Mouse (Mus musculus): Measurements from ENCODE around the gene Rph3al. TPM values are rescaled to one million over a fixed set of nuclear protein-coding genes. Genes with fewer than 3 reads are reported as not detected.

Rph3al gene
- total RNA-seq, 2 experiments from 2014 or later: 3.1 to 3.8 TPM

DNA sequence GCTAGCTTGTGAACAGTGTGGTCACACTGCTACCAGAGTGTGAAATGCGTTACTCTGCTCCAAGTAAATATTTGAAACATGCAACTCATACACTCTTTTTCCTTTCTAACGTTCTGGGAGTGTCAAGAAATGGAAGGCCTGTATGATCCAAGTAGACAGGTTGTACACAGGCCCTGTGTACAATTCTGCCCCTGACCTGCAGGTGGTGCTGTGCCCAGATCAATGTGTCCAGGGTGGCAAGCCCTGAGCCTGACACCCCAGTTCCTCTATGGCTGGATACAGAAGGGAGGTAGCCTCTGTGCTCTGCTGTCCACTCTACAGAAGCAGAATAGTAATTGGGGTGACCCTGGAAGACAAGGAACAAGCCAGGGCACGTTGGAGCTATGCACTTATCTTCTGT, 24.3 kb downstream of the Rph3al start:
- intact Hi-C loops (cut with DNase I): loop anchor here (2.0 kb wide), 1 partner anchor 53 kb away; no protein-coding TSS in a partner anchor
- peak in 1 of 2 experiments; percentile 59 for DNase-seq (ENCODE audit: extremely low spot score in 1 of 2, low spot score in 2 of 2)

DNA sequence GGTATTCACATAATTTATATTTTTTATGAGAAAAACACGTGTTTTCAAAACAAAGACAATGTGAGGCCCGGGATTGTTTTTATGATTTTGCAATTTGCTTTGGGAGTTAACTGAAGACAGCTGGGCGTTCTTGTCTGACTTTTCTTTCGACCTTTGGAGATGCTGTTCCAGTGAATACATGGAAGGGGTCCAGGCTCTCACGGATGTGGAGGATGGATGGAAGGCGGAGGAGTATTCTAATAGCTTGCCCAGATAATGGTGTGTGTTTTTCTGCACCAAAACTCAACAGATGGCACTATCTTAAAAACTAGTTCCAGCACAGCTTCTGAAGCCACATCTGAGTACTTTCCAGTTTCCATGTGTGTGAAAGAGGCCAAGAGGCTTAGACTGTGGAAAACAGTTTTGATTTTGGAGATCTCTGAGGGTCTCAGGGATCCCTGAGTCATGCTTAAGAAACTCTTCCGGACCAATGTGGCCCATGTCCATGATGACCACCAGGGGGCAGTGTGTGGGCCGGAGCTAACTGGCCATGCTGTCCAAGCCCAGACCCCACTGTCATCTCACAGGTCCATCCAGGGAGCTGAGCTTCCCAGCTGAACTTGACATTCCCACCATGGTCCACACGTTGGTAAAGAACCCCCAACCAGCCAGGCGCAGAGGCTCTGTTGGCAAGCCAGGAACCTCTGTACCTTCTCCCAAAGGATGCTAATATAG, 25.1 kb downstream of the Rph3al start:
- intact Hi-C loops (cut with DNase I): loop anchor here (2.0 kb wide), 1 partner anchor 54 kb away; no protein-coding TSS in a partner anchor
- peak in 1 of 2 experiments; percentile 75 for DNase-seq (ENCODE audit: extremely low spot score in 1 of 2, low spot score in 2 of 2)

DNA sequence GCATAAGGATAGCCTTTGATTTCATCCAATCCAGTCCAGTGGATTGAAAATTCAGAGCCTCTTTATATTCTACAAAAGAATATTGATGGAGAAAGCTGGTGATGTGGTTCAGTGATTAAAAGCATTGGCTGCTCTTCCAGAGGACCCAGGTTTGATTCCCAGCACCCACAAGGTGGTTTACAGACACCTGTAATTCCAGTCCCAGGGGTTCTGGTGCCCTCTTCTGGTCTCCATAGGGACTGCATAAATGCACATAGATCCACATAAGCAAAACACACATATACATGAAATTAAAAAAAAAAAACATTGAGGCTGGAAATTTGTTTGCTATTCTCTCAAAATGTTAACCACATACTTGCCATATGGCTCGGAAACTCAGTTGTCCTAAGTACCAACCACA, 26.3 kb downstream of the Rph3al start:
- intact Hi-C loops (cut with DNase I): loop anchor here (2.0 kb wide), 1 partner anchor 55 kb away; no protein-coding TSS in a partner anchor
- DNase-seq (ENCODE audit: extremely low spot score in 1 of 2, low spot score in 2 of 2): no peak

DNA sequence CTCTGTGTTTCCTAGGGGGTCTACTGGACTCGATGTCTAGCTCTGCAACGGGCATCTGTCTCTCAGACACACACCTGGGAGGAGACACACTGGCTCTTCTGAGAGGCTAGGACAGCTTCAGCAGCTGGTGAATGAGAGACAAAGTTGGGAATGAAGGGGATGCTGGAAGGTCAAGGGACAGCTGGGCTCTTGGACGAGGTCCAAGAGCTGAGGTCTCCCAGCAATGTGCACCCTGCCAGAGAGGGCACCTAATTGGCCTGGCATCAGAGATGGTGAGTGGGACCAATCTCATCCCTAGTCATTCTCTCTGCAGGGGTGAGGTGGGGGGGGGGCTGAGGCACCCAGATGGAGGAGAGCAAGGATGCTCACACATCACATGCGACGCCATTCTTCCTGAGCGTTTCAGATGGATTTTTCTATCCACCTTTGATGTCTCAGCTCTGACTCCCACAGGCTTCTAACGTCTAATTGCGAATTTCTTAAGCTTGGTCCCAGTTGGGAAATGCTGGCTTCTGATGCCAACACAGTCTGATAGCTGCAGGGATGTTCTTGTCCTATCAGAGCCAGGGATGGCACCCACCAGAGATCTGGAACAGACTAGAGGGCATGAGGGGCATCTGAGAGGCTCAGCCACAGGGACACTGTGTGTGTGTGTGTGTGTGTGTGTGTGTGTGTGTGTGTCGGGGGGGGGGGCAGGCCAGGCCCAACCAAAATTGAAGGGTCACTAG, 28.4 kb downstream of the Rph3al start:
- DNase-seq (ENCODE audit: extremely low spot score in 1 of 2, low spot score in 2 of 2): no peak
- intact Hi-C loops (cut with DNase I): no loop called here

DNA sequence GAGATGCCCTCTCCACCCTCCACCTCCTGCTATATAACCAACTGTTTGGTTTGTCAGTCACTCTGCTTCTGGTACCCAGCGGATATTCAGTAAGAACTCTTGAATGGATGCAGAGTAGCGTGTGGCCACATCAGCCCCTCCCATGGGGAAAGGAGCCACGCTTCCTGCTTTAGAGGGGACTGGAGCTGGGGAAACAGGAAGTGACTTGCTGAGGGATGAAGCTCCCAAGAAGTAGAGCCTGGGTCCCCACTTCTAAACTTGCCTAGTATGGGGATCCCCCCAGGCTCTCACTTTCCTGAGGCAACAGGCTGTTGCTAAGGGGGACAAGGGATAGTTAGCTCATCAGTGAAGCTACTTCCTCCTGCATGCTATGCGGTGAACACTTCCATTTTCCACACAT, 30.8 kb downstream of the Rph3al start:
- DNase-seq (ENCODE audit: extremely low spot score in 1 of 2, low spot score in 2 of 2): no peak
- intact Hi-C loops (cut with DNase I): no loop called here

DNA sequence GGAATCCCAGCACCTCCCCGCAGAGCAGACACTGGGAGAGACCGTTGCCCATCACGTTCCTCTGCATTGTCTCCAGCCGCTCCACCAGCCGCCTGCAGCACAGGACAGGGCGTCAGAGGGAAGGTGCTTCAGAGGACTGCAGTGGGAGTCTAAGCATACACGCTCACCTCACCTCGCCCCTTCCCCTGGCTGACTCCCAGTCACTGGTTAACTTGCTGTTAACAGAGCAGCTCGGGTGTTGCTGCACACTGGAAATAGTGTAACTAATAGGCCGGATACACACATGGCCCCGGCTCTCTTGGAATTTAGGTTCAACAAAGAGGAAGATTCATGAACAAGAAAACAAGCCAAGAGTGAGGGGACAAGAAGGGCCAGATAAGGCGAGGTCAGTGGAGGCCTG, 31.7 kb downstream of the Rph3al start:
- intact Hi-C loops (cut with DNase I): no loop called here
- no peak for DNase-seq (ENCODE audit: extremely low spot score in 1 of 2, low spot score in 2 of 2)

DNA sequence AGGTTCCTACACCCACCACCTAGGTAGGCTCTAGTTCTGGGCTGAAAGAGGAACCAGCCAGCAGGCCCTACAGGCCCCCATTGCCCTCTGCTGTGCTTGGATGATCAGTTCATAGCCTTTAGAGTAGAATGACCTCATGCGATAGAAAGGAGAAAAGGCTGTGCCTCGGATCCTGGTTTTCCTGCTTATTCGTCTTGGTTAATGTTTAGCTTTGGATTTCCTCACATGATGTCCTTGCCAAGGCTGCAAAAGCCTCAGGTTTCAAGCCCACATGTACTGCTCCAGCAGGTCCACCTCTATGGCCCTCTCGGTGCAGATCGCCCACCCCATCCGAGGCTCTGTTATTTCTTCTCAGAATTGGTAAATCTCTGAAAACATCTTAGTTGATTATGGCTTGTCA, 33.2 kb downstream of the Rph3al start:
- no peak for DNase-seq (ENCODE audit: extremely low spot score in 1 of 2, low spot score in 2 of 2)
- intact Hi-C loops (cut with DNase I): loop anchor here (5.0 kb wide), 1 partner anchor 123 kb away; no protein-coding TSS in a partner anchor

DNA sequence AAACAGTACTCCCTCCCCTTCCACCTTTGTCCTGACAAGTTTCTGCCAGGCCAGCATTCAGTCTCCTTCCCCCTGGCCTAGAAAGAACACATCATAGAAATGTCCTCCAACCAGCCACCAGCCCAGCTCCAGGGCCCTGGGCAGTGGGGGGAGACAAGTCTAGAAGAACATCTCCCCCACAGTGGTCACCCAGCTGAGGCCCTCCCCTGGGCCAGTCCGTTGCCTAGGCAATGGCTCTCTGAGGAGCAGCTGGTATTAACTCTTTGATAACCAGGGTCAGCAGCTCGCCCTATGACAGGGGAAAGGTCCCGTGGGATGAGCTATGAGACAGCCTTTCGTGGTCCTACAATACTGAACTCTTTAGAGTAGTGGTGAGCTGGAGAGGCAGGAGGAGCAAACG, 33.7 kb downstream of the Rph3al start:
- DNase-seq (ENCODE audit: extremely low spot score in 1 of 2, low spot score in 2 of 2): no peak
- intact Hi-C loops (cut with DNase I): loop anchor here (5.0 kb wide), 1 partner anchor 122 kb away; no protein-coding TSS in a partner anchor

DNA sequence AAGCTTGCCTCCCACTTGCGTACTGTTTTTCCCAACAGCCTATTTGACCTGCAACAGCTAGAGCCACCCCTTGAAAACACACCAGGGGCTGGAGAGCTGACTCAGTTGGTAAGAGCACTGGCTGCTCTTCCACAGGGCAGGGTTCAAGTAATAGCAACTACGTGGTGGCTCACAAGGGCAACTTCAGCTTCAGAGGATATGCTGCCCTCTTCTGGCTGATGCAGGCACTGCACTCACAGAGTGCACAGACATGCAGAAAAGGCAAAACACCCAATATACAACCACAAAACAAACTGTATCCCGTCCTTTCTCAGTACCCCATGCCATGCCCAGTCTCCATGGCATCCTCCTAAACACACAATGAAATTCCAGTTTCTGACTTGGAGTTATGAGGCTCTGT, 34.7 kb downstream of the Rph3al start:
- intact Hi-C loops (cut with DNase I): loop anchor here (5.0 kb wide), 1 partner anchor 121 kb away; no protein-coding TSS in a partner anchor
- DNase-seq (ENCODE audit: extremely low spot score in 1 of 2, low spot score in 2 of 2): no peak

DNA sequence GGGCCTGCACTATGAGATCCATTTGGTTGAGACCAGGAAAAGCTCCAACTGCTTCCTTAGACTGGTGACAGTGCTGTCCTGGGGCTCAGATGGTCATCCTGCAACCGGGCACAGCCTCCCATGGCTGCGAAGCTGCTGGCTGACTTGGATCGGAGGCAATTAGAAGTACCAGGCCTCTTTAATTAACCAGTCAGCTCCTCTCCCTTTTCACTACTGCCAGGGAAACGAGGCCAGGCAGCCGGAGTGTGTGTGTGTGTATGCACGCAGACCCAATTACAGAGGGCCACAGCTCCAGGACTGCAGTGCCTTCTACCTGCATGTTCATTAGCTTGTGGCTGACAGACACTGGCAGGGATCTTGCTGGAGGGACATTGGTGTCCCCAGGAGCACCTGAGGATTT, 36.9 kb downstream of the Rph3al start:
- intact Hi-C loops (cut with DNase I): loop anchor here (5.0 kb wide), 1 partner anchor 119 kb away; no protein-coding TSS in a partner anchor
- peak in 1 of 2 experiments; percentile 15 for DNase-seq (ENCODE audit: extremely low spot score in 1 of 2, low spot score in 2 of 2)

DNA sequence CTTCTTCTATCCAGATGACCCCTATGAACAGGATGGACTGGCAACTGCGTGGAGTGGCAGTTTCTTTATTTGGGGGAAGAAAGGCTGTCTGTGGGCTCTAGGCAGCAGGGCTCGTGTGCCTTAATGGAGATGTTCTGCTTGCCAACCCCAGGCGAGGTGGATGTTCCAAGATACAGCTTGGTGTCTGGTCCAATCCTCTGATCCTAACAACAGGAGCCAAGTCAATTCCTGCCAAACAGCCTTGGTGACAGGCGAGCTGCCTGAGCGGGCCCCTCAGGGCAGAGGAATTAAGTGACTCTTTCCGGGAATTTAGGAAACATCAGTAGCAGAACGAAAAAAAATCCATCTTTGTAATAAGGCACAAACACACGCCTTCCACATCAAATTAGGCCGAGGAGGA, 38.6 kb downstream of the Rph3al start:
- intact Hi-C loops (cut with DNase I): loop anchor here (5.0 kb wide), 1 partner anchor 117 kb away; no protein-coding TSS in a partner anchor
- DNase-seq (ENCODE audit: extremely low spot score in 1 of 2, low spot score in 2 of 2): peak in 1 of 2 experiments; percentile 13

DNA sequence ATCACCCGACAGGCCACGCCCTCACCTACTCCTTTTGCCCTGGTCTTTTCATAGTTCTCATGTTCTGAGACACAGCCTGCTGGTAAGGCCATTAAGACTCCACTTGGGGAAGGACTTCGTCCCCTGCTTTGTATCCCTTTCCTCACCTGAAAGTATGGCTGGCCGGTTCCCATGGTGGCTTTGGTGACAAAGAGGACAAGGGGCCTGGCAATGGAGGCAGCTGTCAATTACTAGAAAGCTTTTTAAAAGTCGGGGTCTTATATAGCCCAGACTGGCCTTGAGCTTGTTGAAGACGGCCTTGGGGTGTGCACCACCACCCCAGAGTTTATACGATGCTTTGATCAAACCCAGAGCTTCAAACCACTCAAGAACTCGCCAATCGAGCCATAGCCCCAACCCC, 39.7 kb downstream of the Rph3al start:
- no peak for DNase-seq (ENCODE audit: extremely low spot score in 1 of 2, low spot score in 2 of 2)
- intact Hi-C loops (cut with DNase I): no loop called here

DNA sequence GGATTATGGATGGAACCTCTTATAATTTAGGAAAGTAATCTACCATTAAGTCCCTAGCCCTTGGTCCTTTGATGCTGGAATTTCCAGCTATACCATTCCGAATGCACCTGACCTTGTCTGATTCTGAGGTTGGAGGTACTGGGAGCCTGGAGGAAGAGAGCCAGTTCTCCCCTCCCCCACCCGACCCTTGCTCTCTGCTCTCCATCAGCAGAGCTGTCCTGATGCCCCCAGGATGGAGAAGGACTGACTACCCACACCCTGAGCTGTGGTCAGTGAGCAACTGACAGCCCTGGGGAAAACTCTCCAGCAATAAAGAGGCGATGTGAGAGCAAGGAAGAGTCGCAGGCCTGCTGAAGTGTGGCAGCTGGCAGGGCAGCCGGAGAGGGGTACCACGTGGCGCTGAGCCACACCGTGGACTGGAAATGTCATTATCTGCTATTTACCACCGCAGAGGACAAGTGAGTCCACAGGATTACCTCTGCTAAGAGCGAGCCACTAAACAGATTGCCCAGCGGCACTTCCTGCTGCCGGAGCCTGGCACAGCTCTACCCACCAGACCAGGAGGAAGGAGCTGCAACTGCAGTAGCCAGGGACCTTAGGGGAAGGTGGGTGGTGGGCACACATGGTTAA, 43.3 kb downstream of the Rph3al start:
- intact Hi-C loops (cut with DNase I): no loop called here
- no peak for DNase-seq (ENCODE audit: extremely low spot score in 1 of 2, low spot score in 2 of 2)

DNA sequence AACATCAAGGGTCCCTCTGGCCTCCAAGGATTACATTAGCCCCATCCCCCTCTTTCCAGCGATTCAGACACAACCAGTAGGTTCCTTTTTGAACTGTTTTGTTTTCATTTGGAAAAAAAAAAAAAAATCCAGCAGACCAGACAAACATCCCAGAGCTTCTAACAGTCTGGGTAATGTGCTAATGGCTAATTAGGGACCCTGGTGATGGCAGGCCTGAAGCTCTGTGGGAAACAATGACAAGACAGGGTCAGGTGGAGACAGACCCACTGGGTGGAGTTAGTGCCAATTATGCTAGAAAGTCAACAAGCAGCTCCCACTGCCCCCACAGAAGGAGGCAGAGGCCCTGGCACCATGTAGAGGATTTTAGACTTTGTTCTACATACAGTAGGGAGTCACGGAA, 44.3 kb downstream of the Rph3al start:
- intact Hi-C loops (cut with DNase I): no loop called here
- no peak for DNase-seq (ENCODE audit: extremely low spot score in 1 of 2, low spot score in 2 of 2)

DNA sequence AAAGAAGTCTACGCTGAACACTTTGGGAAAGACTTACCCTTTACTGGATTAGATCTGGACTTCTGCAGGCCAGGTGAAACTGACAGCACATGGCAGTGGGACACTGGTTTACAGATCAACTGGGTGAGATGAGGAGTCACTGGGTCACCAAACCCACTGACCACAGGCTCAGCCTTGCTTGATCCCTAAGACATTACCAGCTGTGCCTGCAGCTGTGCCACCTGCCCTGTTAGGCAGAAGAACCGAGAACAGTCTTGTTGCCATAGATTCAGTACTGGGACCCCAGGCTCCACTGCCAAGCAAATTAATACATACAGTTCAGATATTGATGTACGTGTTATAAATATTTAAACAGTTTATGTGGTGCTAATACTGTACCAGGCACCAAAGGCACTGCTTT, 50.9 kb downstream of the Rph3al start:
- no peak for DNase-seq (ENCODE audit: extremely low spot score in 1 of 2, low spot score in 2 of 2)
- intact Hi-C loops (cut with DNase I): no loop called here

DNA sequence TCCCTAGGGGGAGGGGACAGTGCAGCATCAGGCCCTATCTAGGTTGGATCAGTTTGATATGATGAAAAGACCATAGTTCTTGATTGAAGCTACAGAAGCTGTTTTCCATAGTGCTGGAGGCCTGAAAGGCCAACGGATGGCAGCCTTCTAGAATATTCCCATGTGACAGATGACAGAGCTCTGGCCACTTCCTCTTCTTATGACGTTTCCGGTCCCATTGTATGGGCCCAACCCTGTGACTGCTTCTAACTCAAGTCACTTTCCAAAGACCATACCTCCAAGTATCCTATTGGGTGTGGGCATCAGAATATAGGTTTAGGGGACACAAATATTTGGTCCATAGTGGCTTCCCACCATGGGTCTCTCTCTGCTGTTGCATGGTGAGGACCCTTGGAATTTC, 57.0 kb downstream of the Rph3al start:
- intact Hi-C loops (cut with DNase I): no loop called here
- no peak for DNase-seq (ENCODE audit: extremely low spot score in 1 of 2, low spot score in 2 of 2)

DNA sequence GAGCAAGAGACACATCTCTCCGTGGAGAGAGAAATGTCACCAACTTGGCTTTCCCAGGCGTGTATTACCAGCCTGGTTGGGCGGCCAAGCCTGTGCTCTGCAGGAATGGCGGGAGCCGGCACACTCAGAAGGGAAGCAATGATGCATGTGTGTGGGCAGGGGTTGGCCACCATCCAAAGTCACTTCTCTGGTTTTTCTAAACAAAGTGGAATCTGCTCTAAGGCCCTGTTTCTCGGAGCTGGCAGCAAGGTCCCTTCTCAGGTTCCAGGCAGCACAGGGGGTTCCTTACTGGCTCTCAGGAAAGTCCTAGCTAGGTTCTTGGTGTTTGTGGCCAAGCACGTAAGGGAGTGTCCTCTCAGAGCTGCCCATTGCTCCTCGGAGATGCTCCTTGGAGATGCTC, 58.2 kb downstream of the Rph3al start:
- intact Hi-C loops (cut with DNase I): no loop called here
- DNase-seq (ENCODE audit: extremely low spot score in 1 of 2, low spot score in 2 of 2): peak in 1 of 2 experiments; percentile 54

DNA sequence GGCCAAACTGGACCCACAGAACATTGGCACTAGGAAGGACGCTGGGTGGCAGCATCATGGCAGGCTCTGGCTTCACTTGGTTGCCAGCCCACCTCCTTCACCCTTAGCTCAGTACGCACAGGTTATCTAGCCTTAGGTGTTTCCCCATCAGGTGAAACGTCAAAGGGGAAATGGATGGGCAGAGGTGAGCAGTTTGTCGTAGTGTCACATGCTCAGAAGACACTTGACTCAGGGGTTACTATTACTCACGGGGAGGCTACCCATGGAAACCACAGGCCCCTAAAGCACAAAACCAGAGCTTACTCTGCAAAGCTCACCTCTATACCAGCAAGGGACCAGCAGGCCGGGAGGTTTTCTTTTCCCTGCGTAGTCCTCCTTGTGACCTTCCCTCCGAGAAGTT, 59.8 kb downstream of the Rph3al start:
- no peak for DNase-seq (ENCODE audit: extremely low spot score in 1 of 2, low spot score in 2 of 2)
- intact Hi-C loops (cut with DNase I): no loop called here

DNA sequence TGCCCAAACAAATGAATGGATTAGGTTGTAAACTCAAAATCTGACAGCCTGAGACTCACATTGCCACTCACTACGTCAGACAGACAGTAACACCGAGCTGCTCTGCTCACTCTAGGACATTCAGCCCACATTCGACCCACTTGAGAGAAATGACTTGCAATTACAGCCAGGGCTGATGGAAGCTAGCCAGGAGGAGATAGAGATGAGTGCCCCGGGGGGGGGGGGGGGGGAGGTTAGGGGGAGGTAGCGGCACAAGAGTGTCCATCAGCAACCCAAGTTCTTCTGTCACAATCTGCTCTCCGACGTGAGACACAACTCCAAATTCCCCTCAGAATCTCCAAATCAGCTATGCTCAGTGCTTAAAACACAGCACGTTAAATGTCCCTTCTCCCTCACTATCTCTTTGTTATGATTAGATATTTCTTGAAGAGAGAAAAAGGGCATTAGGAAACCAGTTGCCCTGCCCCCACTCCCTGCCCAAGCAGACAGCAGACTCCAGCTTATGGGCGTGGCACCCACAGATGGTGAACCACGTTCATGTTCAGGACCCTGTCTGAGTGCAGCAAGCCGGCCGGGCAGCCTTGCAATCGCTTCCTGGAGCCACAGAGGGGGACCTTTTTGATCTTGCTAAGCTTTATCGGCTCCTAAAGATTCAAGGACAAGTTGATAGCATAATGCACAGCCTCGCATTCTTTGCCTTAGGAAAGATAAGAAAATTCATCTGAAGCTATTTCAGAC, 62.0 kb downstream of the Rph3al start:
- intact Hi-C loops (cut with DNase I): no loop called here
- DNase-seq (ENCODE audit: extremely low spot score in 1 of 2, low spot score in 2 of 2): no peak

All from left cerebral cortex, postnatal 10 days (tissue).